Mouse (Mus musculus) hindlimb bud, embryonic 11.5 days (tissue): ENCODE data around the gene Gm49336.

Source experiments
- DNase-seq: peaks from one replicate; pipeline ENCODE4 v3.0.0-alpha.2; 2012; ENCODE audit warnings: low read depth, low spot score; ENCODE audit errors: extremely low spot score

The Gm49336 gene

GRCm38 (mm10) chr14:60250366-60250765 lies 941 bp downstream of the Gm49336 start:
- DNase-seq: no peak

GRCm38 (mm10) chr14:60238551-60238950 lies 12.8 kb downstream of the Gm49336 start:
- DNase-seq: no peak

DNA sequence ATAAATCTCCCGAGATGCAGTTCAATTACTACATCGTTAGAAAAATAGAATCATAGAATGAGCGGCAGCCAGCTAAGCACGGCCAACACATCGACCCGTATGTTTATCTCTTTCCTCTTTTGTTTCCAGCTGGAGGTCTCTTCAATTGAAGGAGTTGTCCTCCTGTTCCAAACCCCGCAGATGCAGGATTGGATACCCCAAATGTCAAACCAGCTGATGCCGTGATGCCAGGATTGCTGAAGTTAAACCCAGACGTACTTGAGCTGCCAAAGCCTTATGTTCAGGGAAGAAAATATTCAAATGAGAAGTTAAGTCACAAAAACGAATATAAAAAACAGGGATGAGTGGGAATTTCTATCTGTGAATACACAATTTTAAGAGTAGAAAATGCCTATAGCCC lies 31.4 kb downstream of the Gm49336 start:
- no peak for DNase-seq

GRCm38 (mm10) chr14:60217616-60218015 lies 33.7 kb downstream of the Gm49336 start:
- DNase-seq: no peak

- no peak for DNase-seq
Observed at GRCm38 (mm10) chr14:60216125-60216524, 35.2 kb downstream of the Gm49336 start.

- DNase-seq: no peak
Observed at GRCm38 (mm10) chr14:60215000-60215399, 36.3 kb downstream of the Gm49336 start.

DNA sequence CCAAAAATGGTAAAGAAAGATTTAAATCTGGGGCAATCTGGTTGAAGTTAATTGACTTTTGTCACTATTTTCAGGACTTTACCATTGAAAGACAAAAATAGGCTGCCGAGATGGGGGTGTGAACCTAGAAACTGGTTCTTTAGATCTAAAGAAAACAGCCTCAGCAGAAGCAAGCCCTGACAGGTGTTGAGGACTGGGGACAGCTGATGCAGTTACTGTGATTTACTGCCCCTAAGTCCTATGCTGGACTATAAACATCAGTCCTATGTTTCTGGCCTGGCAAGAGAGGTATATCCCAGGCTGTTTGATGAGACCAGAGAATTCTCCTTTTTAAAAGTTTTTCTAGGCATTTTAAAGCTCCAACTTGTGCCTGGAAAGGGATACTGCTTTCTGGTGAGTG lies 37.3 kb downstream of the Gm49336 start:
- no peak for DNase-seq

DNA sequence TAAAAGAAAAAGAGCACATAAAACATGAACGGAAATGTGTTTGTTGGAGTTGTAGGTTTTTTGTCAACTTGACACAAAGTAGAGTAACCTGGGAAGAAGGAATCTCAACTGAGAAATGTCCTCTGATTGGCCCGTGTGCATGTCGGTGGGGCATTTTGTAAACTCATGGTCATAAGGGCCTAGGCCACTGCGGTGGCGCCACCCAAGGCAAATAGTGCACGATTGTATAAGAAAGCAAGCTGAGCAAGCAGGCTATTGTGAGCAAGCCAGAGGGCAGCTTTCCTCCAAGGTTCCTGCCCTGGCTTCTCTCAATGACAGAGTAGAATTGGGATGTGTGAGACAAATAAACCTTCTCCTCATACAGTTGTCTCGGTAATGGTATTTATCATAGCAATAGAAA lies 42.1 kb downstream of the Gm49336 start:
- no peak for DNase-seq

DNA sequence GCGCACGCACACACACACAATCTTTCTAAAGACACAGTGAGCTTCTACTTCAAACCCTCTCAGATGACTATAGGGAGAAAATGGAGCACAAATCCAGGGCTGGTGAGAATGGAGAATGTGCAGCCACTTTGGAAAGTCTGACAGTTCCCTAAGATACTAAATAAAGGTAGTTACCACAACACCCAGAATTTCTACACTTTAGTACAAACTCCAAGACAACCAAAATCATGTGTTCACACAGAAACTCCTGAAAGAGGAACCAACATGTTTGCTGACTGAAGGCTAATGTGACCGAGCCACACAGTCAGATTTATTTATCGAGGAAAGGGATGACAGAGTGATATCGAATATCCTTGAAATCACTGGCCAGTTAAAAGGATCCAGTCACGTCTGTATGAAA lies 46.3 kb downstream of the Gm49336 start:
- no peak for DNase-seq

DNA sequence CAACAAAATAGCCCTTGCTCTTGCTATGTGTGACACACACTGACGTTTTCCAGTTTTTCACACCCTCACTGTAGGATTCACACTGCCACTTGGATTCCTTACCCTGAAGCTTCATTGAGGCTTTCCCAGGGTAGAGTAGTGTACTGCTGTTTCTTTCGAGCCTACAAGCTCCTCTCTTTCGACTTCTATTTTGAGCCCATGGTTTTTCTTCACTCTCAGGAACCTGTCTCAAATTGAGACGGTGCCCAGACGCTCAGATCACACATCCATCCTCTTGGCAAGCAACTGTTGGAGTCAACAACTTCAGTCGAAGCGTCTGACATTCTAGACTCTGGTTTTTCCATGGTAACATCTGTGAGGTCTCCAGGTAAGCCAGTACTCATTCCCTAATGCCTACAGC lies 54.4 kb downstream of the Gm49336 start, which contains the start of gene Atp8a2:
Atp8a2 (minus strand) TSS at position 296 of the 400 bp plus-strand sequence.
- no peak for DNase-seq

GRCm38 (mm10) chr14:60195999-60196398 lies 55.3 kb downstream of the Gm49336 start:
- DNase-seq: no peak

- no peak for DNase-seq
Observed at GRCm38 (mm10) chr14:60194606-60195005, 56.7 kb downstream of the Gm49336 start.

- DNase-seq: no peak
Observed at GRCm38 (mm10) chr14:60189771-60190170, 61.5 kb downstream of the Gm49336 start.

GRCm38 (mm10) chr14:60188201-60188825 lies 63.0 kb downstream of the Gm49336 start:
- no peak for DNase-seq

GRCm38 (mm10) chr14:60181306-60181705 lies 70.0 kb downstream of the Gm49336 start:
- DNase-seq: no peak

DNA sequence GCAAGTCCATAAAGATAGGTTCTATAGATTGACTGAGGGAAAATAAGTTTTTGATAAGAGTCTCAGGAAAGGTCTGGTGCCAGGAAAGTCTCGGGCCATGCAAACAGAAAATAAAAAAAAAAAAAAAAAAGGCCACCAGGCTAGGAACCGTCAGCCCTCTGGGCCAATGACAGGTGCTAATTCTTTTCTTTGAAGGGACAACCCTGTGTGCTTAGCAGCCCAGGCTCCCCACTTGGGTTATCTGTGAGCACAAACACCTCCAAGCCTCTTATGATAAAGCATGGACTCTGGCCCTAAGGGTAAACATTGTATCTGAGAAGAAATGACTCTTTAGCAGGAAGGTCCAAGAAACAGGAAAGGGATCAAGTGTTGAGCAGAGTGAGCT lies 72.7 kb downstream of the Gm49336 start:
- no peak for DNase-seq

DNA sequence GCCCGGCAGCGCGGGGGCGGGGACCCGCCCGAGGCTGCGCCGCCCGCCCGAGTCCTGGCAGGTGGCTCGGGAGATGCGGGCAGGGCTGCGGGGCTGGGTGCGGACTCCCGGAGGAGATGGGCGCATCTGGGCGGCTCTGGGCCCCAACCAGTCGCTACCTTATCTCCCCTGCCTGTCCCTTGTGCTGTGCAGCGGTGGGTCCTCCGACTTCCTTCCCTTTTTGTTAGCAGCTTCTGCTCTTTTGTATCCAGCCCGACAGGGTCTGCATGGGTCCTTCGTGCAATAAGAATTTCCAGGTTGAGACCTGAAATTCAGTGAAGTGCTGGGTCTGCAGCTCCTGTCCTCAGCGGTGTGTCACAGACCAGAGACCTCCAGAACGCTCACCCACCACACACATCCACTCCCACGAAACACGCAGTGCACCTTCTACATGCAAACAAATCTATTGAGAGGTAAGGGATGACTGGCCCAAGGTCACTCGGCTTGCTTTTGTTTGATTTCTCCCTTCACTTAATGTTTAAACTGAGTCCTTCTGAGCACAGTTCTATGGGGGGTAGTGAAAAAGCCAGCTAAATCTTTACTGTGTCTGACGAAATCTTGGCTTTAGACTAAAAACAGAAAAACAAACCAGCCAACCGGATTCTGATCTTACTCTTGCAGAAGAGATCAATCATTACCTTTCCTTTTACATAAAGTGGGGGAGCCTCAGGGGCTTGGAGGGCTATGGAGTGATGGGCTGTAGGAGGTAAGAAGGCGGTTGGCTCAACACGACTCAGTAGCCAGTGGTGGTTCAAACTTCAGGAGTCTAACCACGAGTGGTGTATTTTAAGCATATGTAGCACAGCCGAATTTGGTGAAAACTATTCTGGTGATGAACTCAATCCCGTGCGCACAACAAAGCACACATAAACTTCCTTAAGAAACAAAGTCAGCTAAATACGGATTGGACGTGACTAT lies 73.4 kb downstream of the Gm49336 start:
- DNase-seq: no peak

DNA sequence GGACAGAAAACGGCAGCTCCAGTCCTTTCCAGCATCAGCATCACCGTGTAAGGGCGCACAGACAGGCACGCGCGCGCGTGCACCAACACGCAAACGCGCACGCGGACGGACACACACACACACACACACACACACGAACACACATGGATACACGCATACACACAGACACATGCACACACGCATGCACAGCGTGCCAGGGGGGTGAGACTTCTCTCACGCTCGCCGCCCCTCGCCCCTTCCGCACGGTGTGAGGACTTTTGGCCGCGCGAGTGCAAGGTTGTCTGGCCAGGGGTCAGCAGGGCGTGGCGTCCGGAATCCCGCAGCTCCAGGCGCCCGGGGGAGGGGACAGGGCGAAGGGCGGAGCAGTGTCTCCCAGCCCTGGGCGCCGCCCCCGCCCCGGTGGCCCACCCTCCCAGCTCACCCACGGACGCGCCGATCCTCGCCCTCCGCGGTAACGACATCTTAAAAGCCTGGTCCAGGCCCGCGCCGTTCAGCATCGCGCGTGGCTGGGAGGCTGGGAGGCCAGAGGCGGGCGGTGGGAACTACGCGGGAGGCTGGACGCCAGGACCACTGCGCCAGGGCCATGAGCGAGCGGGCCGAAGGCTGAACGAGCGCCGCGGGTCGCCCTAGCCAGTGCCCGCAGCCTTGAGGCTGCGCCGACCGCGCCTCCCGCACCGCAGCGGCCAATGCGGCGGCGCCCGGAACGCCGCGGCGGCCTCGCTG lies 74.3 kb downstream of the Gm49336 start:
- DNase-seq: no peak

DNA sequence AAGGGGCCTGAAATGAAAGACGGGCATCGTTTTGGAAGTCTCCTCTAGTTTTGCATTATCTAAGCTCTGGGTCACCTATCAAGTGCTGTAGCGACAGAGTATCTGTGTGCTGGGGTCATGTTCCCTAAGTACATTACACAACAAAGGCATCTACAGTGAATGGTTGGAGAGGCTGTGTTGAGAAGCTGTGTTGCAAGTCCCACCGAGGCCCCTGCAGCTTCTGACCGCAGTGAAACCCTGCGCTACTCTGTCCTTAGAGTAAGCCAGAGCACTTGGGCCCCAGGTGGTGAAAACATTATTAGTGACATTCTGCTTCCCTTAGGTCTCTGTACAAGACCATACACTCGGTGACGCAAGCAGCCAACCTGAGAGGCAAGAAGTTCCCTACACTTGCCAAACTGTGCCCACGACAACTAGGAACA lies 74.8 kb downstream of the Gm49336 start:
- no peak for DNase-seq

- DNase-seq: no peak
Observed at GRCm38 (mm10) chr14:60172286-60173055, 78.8 kb downstream of the Gm49336 start.
